Mouse (Mus musculus): ENCODE results near the gene Emc9.

The Emc9 gene

DNA sequence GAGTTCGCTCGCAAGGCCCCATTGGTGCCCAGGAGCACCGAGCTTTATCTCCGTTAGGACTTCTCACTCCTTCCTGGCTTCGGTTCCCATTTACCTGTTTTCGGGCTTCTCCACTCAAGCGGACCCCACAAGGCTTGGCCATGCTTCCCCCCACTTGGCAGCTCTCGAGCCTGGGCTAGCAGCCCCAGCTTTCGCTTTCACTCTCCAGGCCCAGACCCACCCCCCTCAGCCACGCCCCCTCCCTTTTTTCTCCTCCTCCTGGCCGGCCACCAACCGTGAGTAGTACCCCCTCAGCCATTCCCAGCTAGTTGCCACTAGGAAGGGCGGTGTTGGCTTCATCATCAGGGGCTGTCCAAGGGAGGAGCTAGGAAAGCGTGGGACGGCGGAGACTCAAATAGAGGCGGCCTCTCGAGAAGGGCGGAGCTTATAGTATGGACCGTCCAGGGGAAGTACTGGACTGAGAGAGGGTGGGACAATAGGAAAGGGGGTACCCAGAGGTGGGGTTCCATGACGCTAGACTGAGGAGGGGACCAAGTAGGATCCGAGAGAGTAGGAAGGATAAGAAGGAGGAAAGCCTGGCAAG is 5.7 kb upstream of the Emc9 start, which contains the start of gene Psme2:
Psme2 (minus strand) TSS at position 366 of the 583 bp plus-strand sequence.
- peak; percentile 96 to 98 for DNase-seq

DNA sequence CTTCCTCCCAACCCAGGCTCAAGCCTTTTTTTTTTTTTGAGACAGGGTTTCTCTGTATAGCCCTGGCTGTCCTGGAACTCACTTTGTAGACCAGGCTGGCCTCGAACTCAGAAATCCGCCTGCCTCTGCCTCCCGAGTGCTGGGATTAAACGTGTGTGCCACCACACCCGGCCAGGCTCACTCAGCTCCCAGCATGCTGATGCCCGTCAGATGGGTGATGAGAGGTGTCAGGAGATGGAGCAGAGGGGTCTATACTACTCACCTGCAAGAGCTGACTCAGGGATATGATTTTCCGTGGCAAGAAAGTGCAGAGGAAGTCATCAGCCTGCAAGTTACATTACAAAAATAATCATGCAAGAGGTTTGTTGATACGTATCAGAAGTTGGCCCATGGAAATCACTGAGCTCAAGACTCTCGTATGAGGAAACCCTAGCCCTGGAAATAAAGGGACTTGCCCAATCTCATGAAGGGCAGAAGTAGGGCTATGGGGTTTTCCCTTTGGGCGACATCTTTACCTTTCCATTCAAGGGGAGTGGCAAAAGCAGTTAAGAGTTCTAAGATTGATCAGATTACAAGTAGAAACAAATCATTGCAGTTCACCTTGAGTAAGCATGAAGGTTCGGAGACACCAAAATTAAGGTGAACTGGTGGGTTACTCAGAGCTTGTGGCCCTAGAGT is 4.8 kb upstream of the Emc9 start:
- no peak for DNase-seq

DNA sequence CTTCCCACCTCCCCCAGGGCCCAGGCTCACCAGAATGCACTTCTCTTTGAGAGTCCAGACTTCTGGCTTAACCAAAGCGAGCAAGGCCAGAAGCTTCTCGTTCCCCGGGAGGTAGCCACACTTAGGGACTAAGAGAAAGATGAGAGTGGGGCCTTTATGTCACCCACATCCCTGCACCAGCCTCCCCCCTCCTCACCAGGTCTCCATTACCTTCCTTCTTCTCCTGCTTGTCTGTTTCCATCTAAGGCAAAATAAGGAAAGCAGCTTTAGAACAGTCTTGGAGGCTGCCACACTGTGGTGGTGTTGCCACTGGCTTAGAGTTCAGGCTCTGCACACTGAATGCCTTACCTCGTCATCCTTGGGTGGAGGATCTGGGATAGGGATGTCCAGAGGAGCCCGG is 4.2 kb upstream of the Emc9 start:
- DNase-seq, result no peak

DNA sequence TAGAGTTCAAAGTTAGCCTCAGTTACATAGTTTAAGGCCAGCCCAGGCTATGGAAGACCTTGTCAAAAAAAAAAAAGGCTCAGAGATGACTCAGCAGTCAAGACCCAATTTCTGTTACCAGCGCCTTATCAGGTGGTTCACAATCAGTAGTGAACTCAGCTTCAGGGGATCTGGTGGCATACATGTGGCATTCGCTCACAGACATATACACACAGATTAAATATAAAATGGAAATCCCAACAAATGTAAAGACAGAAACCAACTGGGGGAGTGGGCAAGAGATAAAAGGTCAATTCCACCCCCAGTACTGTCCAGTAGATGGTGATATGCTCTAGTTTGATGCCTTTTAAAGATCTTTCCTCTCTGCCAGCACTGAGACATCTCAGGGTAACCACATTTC is 1.0 kb upstream of the Emc9 start:
- DNase-seq, result no peak

DNA sequence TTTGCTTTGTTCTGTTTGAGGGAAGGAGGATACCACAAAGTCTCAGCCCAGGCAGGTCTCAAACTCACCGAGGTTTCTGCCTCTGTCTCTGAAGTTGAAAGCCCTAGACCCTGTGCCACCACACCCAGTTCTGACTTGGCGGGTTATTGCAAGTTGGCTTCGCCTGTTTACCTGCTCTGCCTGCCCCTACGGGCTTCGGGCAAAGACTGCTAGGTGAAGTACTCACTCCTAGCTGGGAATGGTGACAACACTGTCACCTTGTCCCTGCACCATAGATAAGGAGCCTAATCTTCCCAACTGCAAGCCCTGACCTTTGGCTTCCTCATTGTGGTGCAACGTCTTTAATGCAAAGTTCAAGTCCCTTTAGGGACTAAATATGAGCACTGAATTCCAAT is 461 bp upstream of the Emc9 start:
- no peak for DNase-seq

DNA sequence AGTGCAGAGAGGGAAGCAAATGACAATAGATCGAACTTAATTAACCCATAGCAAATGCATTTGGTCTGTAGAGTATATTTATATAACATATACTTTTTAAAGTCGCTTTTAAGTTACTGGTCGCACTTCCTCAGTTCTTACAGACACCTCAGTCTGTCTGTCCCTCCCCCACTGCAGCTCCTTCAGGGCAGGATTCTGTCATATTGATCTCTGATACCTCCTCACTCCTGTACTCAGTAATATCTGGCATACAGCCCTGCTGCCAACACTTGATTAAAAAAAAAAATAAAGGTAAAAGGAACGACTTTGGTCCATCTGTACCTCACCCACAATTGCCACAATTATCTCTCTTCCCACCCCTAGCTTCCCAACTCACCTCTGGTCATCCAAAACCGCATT is 800 bp downstream of the Emc9 start:
- DNase-seq, result no peak

DNA sequence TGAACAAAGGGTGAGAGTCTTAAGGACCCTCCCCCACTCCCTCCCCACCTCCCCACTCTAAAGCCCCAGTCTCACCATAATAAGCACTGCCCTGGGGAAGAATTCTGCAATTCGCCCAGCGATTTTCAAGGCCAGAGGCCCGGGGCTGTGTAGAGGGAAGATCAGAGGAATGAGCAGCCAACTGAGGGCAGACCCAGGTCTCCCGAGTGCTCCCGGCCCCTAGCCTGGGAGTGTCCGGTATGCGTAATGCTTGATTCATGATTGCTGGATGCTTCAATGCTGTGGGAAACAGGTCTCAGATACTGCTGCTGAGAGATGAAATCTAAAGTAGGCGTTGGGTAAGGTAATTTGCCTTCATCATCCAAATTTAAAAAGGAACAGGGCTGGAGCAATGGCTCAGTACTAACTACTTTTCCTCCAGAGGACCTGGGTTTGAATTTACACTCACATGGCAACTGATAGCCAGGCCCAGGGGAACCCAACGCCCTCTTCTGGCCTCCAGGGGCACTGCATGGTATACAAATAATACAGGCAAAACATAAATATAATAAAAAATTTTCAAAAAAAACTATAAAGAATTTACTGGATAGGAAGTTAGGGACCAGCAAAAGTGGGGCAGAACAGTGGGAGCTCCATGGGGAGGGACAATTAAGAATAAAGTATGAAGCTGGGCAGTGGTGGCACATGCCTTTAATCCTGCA is 3.0 kb downstream of the Emc9 start:
- DNase-seq, result no peak

DNA sequence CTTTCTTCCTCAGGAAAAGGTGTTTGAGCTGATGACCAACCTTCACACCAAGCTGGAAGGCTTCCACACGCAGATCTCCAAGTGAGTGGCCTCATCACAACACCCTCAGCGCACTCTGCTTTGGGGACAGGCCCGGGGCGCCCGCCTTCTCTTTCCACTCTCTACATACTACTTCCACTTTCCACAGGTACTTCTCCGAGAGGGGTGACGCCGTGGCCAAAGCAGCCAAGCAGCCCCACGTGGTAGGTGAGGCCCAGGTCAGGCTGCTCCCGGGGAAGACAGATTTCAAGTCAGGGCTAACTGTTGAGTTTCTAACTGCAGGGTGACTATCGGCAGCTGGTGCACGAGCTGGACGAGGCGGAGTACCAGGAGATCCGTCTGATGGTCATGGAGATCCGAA is 4.4 kb downstream of the Emc9 start:
- DNase-seq, result no peak

DNA sequence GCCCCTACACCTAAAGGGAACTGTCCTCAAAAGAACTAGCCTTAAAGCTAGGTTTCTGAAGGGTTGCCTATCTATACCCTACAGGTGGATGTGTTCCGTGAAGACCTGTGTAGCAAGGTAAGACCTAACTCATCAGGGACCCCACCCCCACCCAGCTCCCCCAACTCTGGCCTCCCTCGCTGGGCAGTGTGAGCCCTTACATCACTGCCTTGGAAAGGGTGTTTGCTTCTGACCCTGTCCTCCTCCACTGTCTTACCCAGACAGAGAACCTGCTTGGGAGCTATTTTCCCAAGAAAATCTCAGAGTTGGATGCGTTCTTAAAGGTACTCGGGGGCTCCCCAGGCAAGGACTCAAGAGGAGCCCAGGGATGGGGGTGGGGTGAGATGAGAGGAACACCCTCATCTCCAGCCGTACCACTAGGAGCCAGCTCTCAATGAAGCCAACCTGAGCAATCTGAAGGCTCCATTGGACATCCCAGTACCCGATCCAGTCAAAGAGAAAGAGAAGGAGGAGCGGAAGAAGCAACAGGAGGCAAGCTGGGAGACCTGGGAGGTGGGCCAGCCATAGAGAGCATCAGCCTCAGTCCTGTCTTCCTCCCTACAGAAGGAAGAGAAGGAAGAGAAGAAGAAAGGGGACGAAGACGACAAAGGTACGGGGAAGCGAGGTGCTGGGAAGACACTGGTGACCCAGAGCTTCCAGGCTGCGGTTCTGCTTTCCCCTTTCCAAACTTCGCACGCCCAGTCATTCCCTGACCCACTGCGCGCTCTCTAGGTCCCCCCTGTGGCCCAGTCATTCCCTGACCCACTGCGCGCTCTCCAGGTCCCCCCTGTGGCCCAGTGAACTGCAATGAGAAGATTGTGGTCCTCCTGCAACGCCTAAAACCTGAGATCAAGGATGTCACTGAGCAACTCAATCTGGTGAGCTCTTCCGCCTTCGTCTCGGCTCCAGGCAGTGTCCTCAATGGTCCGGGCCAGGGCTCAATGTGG is 5.3 kb downstream of the Emc9 start:
- DNase-seq, result no peak

DNA sequence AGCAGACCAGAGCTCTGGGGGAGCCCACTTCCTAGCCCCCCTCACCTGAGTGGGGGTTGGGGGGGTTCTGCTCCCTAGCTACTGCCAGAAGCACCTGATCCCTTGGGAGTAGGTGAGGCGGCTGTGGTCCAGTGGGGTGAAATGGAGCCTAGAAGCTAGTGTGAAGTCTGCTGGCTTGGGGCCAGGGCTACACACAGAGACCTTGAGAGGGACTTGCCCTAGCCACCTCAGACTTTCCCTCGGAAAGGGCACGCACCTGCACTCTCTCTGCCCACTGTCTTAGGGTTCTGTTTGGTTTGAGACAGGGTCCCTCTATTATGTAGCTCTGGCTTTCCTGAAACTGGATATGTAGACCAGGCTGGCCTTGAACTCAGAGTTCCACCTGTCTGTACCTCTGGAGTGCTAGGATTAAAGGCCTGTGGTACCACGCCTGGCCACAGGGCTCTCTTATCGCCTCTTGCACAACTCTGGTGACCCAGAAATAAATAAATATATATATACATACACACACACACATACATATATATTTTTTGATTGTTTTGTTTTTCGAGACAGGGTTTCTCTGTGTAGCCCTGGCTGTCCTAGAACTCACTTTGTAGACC is 6.3 kb downstream of the Emc9 start:
- peak; percentile 86 to 90 for DNase-seq

DNA sequence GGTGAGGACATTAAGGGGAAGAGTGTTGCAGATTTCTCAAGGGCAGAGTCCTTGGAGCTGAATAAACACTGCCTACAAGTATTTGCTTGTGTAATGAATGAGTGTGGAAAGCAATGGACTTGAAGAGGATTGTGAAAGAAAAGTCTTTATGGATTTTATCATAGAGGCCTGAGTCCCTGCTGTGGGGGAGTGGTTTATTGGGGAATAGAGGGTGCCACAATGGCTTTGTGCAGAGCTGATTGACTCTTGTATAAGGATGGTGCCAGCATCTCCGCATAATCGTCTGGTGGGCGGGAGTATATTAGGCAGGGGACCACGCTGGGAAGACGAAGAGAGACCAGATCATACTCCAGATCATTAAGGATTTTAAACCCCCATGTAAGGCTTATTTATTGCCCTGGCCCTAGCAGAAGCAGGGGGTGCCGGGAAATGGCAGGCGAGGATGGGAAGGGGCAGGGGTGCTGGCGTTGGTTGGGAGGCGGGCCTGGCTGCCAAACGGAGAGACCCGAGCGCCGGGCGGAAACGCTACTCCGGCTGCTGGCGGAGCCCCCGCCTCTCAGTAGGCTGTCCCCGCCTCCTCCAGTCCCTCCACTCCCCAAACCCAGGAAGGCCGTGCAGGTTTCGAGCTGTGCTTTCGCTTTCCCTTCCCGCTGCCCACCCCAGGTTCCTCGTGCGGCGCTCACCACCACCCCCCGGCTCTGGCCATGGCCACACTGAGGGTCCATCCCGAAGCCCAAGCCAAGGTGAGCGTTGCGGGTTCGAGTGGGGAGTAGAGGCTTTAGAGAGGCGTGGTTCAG is 7.0 kb downstream of the Emc9 start, which contains the start of gene Psme1:
Psme1 (plus strand) TSS at position 253 of the 797 bp plus-strand sequence.
- DNase-seq, result peak; percentile 81 to 93

DNA sequence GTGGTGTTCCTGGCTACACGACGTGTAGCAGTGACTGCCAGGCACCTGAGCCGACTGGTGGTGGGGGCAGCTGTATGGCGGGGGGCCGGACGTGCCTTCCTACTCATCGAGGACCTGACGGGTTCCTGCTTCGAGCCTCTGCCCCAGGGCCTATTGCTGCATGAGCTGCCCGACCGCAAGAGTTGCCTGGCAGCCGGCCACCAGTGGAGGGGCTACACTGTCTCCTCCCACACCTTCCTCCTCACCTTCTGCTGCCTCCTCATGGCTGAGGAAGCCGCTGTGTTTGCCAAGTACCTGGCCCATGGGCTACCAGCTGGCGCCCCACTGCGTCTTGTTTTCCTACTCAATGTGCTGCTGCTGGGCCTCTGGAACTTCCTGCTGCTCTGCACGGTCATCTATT is 8.7 kb downstream of the Emc9 start:
- DNase-seq, result peak; percentile 36 to 71

DNA sequence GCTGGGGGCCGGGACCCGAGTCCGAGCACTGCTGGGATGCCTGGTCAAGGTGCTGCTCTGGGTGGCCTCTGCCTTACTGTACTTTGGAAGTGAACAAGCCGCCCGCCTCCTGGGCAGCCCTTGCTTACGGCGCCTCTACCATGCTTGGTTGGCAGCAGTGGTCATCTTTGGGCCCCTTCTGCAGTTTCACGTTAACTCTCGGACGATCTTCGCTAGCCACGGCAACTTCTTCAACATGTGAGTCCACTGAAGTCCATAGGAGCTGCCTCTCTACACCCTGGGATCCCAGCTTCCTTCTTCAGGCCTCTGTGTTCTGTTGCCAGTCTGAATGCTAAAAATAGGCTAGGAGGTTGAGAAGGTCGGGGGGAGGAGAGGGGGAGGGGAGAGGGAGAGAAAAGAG is 9.4 kb downstream of the Emc9 start:
- DNase-seq, result peak; percentile 48 to 83

DNA sequence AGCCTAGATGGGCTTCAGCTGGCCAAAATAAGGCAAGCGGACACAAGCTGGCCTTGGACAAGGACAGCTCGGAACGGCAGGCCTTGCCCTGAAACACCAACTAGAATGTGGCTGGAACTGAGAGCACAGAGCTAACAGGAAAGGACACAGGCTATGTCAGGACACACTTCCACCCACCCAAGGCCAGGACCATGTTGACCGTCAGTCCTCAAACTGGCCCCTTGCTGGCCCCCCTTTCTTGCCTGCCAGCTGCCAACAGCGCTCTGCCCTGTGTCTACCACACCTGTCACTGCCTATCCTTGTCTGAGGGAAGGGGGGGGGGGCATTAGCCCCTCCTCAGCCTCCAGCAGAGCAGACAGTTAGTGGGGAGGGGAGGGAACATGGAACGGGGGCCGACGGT is 9.8 kb downstream of the Emc9 start, which contains the start of gene Fitm1:
Fitm1 (plus strand) TSS at position 316 of the 400 bp plus-strand sequence.
- DNase-seq, result no peak

DNA sequence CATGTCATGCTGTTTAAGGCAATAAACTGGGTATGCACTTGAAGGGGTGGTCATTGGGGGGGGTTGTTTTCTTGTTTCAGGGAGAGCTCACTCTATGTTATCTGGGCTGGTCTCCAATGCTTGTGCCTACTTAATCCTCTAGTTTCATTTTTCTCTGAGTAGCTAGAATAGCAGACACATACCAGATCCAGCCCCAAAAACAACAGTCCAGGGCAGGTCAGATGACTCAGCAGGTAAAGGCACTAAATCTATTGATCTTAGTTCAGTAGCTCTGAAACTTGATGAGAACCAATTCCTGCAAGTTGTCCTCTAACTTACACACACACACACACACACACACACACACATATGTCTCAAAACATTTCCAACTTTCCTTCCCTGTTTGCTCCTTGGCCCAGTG is 13.3 kb downstream of the Emc9 start:
- no peak for DNase-seq

DNA sequence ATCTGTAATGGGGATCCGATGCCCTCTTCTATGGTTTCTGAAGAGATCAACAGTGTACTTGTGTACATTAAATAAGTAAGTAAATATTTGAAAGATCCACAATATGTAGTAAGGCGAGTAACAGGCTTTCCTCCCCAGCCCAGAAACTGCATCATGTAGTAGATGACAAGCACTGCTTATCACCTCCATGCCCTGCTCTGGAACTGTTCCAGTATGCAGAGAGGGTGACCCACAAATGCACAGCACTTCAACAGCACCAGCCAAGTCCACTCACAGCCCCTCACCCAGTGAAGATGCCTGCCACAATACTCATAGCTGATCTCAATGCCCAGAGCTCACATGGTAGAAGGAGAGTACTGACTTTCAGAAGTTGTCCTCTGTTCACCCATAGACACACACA is 14.5 kb downstream of the Emc9 start:
- DNase-seq, result no peak

DNA sequence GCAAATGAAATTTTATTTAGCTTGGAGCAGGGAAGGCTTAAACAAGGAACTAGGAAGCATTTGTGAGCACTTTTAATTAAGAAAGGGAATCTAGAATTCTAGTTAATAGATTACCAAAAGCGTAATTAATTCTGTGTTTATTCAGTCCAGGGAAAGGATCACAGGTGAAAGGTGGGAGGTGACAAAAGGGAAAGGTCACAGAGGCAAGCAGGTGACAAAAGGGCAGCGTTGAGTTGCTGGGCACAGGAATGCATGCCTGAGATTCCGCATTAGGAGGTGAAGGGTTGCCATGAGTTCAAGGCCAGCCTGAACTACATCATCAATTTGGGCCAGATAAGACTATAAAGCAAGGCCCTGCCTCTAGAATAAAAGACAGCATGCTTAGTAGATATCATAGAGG is 17.6 kb downstream of the Emc9 start:
- peak; percentile 50 to 64 for DNase-seq

DNA sequence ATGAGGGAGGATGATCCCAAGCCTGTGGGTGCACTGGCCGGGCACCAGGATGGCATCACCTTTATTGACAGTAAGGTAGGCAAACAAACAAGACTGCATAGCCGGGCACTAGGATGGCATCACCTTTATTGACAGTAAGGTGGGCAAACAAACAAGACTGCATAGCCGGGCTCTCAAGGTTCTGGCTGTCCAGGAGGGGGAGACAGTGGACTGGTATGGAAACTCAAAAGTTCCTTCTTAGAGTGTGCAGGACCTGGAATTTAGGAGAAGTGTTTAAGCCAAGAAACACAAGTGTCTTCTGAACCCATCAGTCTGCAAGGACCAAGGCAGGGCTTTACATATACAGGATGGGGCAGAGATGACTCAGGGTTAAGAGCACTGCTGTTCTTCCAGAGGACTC is 19.4 kb downstream of the Emc9 start:
- DNase-seq, result no peak

DNA sequence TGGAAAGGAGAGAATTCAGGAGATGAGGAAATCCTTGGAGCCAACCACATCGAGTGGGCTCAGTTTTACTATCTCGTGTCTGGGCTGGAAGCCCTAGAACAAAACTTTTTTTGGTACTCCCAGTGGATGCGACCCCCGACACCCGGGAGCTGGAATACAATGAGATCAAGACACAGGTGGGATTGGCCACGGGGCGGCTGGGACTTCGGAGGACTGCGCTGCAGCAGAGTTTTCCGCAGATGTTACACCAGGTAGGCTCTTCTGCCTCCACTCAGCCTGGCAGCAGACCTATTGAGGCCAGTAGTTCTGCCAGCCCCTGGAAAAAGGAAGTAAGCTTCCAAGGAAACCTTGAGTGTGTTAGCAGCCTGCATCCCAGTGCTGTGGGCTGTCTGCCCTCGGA is 21.9 kb downstream of the Emc9 start:
- no peak for DNase-seq

DNA sequence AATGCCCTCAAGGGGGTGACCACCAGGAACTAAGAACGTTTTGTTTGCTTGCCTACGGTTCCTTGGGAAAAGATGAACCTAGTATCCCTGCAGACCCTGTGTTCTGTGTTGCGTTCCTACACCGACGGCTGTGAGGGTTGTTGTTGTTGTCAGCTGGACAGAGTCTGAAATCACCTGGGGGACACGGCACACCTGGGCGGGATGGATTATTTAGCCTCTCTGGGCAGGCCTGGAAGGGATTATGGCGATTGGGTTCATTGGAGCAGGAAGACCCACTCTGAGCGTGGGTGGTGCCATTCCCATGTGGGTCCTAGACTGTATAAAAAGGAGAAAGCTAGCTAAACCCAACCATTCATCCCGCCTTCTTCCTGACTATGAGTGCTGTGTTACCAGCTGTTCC is 23.2 kb downstream of the Emc9 start:
- DNase-seq, result peak in 1 of 2 experiments; percentile 60
